Mouse (Mus musculus) hindbrain, postnatal 0 days (tissue): ENCODE measurements around the gene Gpr158. TPM values are rescaled to one million over a fixed set of nuclear protein-coding genes. Genes with fewer than 3 reads are reported as not detected.

Experiments used
- ATAC-seq: fragments of 200-750 bp; cut with Nextera tagmentation; 2 replicates; pipeline ENCODE4 v1.8.0; 2017; ENCODE audit warnings: mild to moderate bottlenecking, moderate TSS enrichment, moderate library complexity
- DNase-seq: peaks from one replicate; pipeline ENCODE4 v3.0.0-alpha.2; 2015; ENCODE audit warnings: low spot score
- H3K27ac ChIP-seq: fragments of 300-500 bp; sonication (generic); 2 replicates; pipeline ENCODE4 v1.5.1; 2014; ENCODE audit warnings: mild to moderate bottlenecking
- H3K27me3 ChIP-seq: fragments of 300-500 bp; sonication (generic); 2 replicates; pipeline ENCODE4 v1.6.1; 2014; ENCODE audit warnings: low read length, mixed read lengths; ENCODE audit not compliant: insufficient read depth
- H3K36me3 ChIP-seq: fragments of 300-500 bp; sonication (generic); 2 replicates; pipeline ENCODE4 v1.6.1; 2014; ENCODE audit warnings: low read length, mixed read lengths; ENCODE audit not compliant: insufficient read depth
- H3K4me1 ChIP-seq: fragments of 300-500 bp; sonication (generic); 2 replicates; pipeline ENCODE4 v1.6.1; 2014; ENCODE audit warnings: antibody characterized with exemption, low read length, mixed read lengths; ENCODE audit not compliant: insufficient read depth
- H3K4me2 ChIP-seq: fragments of 300-500 bp; sonication (generic); 2 replicates; pipeline ENCODE4 v1.6.1; 2014; ENCODE audit warnings: low read depth, mild to moderate bottlenecking, low read length, moderate library complexity, mixed read lengths
- H3K4me3 ChIP-seq: fragments of 300-500 bp; sonication (generic); 2 replicates; pipeline ENCODE4 v1.5.1; 2014; ENCODE audit warnings: low read length
- H3K9ac ChIP-seq: fragments of 300-500 bp; sonication (generic); replicated peaks from 2 replicates; pipeline ENCODE4 v1.6.1; 2014; ENCODE audit warnings: mild to moderate bottlenecking, low read length, moderate library complexity, mixed read lengths
- H3K9me3 ChIP-seq: fragments of 300-500 bp; sonication (generic); 2 replicates; pipeline ENCODE4 v1.6.1; 2016; ENCODE audit warnings: low read length, mixed read lengths
- CTCF ChIP-seq: IDR thresholded peaks from 2 replicates; pipeline ENCODE4 v1.5.1; 2016; ENCODE audit warnings: antibody characterized with exemption, control low read depth, low read depth
- WGBS: fragments of 180-500 bp; shearing (Covaris S2); extraction: QIAGEN DNeasy Blood & Tissue Kit; methylation state at CpG from one replicate; pipeline ENCODE4 v1.1.7; 2014; 5-methylcytosine and 5-hydroxymethylcytosine counted together
- polyA plus RNA-seq: library from polyadenylated mRNA; unstranded; fragments of >200 nt; fragmentation: Nextera tagmentation; extraction: Ambion mirVana; gene quantifications from 2 replicates; pipeline ENCODE4 v1.2.1, GENCODE M21; 2015
- total RNA-seq: library from RNA; depleted of rRNA; stranded (reverse); fragments of >200 nt; gene quantifications from 2 replicates; pipeline ENCODE4 v1.2.3, GENCODE M21; 2014

The Gpr158 gene
- total and polyA plus RNA-seq, 2 experiments from 2014 or later, result 3.6 to 22.0 TPM

DNA sequence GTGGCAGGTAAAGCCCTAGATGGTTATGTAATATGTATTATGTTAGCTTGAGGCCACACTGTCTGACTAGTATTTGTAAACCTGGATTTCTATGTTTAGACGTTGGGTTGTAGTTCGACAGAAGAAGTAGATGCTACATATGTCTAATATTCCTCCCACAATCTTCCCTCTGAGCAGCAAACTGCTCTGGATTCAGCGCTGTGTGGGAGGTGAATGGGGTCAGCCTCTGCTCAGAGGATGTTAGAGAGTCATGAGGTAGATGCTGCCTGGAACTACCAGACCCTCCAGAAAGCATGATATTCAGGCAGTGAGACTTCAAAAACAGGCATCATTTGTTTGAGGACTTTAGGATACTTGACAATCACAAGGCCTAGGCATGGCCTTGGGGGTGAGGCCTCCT, 317.4 kb downstream of the Gpr158 start:
- WGBS, result 87% methylated on average over 3 of the region's 3 CpGs
- Histone ChIP-seq H3K9ac (no peak overlapping the region), H3K27ac (no peak overlapping the region), H3K4me1 (no peaks in the 10 kb centered on the region), H3K27me3 (no peaks in the 10 kb centered on the region), H3K36me3 (no peaks in the 10 kb centered on the region), H3K4me2 (no peak overlapping the region), H3K4me3 (no peak overlapping the region), H3K9me3 (no peaks in the 10 kb centered on the region)
- DNase-seq, result no peak
- no peak for ATAC-seq
- TF ChIP-seq CTCF, result no peak

DNA sequence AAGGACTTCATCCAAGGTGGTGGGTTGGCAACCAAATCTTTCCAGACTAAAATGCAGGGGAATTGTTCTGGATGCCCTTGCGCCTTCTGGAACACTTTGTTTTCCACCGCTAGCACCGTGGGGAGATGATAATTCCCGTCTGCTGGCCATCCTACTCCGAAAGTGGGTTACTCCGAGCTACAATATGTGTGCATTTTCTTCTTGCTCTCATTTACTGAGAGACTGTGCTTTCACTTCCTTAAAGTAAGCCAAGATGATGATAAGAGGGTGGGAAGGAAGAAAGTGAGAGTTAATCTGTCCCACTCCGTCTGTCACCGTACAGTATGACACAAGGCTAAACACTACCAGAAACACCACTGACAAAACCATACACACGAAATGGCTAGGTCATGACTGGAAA, 325.8 kb downstream of the Gpr158 start:
- DNase-seq, result no peak
- H3K4me1 ChIP-seq, result no peaks in the 10 kb centered on the region
- H3K36me3 ChIP-seq, result no peaks in the 10 kb centered on the region
- ATAC-seq, result no peak
- WGBS, result 89% methylated on average over 9 of the region's 9 CpGs
- TF ChIP-seq CTCF, result no peak
- H3K27ac ChIP-seq, result no peak overlapping the region
- H3K4me3 ChIP-seq, result no peak overlapping the region
- H3K4me2 ChIP-seq, result no peak overlapping the region
- H3K9ac ChIP-seq, result no peak overlapping the region
- no peaks in the 10 kb centered on the region for H3K9me3 ChIP-seq
- no peaks in the 10 kb centered on the region for H3K27me3 ChIP-seq

DNA sequence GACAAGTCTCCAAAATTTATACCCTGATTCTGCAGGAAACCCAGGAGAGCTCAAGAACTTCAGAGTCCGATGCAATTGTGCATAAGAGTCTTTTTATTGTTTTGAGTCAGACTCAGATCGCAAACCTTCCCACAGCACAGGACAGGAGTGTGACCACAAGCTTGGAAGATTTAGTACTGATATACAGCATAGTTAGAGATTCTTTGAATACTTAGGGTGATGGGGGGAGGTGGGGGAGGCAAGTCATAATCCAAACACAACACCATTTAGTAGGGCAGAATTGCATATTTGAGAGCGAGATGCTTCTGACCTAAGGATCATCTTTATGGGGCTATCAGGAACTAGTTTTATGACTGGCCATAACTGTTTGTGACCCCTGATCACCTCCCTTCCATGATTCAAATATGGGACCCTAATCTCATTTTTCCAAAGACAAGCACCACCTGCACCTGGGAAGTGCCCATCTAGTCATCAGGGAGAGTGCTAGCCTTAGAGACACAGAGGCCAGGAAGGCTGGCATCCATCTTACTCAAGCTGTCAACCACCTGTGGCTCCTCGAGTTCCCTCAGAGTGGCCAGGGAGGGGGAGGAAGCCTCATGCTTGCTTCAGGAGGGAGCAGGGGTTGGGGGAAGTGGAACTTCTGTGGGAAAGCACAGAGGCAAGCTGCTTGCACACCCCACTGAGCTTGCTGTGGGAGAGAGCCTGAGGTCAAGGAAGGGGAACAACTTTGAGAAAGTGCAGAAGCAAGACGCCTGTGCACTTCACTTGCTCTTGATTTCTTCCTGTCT, 326.7 kb downstream of the Gpr158 start:
- TF ChIP-seq CTCF, result no peak
- H3K4me2 ChIP-seq, result no peak overlapping the region
- no peaks in the 10 kb centered on the region for H3K4me1 ChIP-seq
- DNase-seq (no peak), ATAC-seq (no peak)
- no peaks in the 10 kb centered on the region for H3K27me3 ChIP-seq
- H3K9me3 ChIP-seq, result no peaks in the 10 kb centered on the region
- H3K9ac ChIP-seq, result no peak overlapping the region
- no peaks in the 10 kb centered on the region for H3K36me3 ChIP-seq
- WGBS, result 72% methylated on average over 5 of the region's 5 CpGs
- no peak overlapping the region for H3K4me3 ChIP-seq
- no peak overlapping the region for H3K27ac ChIP-seq

DNA sequence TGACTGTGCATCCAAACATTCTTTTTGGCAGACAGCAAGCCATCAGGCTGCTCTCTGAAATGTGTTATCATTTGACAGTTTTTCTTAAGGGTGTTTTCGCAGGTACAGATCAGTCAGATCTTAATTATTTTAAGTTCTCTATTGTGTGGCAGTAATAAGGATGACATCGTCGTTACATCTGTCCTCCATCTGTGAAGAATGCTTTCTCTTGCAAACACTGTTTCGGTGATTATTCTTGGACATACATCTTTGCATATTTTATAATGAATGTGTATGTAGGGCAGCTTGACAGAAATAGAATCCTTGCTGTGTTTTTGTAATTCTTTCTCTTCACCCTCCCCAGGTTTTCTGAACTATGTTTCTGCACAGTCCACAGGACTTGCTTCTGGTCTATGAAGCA, 360.7 kb downstream of the Gpr158 start:
- Histone ChIP-seq H3K36me3 (no peaks in the 10 kb centered on the region), H3K4me1 (no peaks in the 10 kb centered on the region), H3K9ac (no peak overlapping the region), H3K4me2 (no peak overlapping the region), H3K27me3 (no peaks in the 10 kb centered on the region), H3K4me3 (no peak overlapping the region), H3K27ac (no peak overlapping the region), H3K9me3 (no peaks in the 10 kb centered on the region)
- ATAC-seq, result no peak
- no peak for TF ChIP-seq CTCF
- no peak for DNase-seq
- WGBS, result 82% methylated on average over 4 of the region's 4 CpGs

DNA sequence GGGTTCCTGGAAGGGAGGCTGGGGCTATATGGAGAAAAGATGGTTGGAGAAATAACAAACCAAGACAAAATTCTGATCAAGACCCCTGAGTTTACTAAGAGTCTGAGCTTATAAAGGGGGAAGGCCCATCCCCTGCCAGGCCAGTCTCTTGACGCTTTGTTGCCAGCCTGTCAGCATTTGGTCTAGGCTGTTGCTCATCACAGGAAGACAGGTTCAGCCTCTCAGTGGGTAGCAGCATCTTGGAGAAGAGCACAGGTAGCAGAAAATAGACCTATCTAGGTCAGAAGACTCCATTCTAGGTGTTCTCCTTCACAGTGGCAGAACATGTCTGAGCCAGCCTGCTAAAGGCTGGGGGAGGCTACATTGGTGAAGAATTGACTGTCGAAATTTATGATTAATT, 416.4 kb downstream of the Gpr158 start:
- DNase-seq (no peak), ATAC-seq (no peak)
- Histone ChIP-seq H3K36me3 (no peaks in the 10 kb centered on the region), H3K4me1 (no peaks in the 10 kb centered on the region), H3K27me3 (no peaks in the 10 kb centered on the region), H3K27ac (no peak overlapping the region), H3K4me3 (no peak overlapping the region), H3K4me2 (no peak overlapping the region), H3K9ac (no peak overlapping the region), H3K9me3 (no peaks in the 10 kb centered on the region)
- 85% methylated on average over 2 of the region's 2 CpGs for WGBS
- TF ChIP-seq CTCF, result no peak

DNA sequence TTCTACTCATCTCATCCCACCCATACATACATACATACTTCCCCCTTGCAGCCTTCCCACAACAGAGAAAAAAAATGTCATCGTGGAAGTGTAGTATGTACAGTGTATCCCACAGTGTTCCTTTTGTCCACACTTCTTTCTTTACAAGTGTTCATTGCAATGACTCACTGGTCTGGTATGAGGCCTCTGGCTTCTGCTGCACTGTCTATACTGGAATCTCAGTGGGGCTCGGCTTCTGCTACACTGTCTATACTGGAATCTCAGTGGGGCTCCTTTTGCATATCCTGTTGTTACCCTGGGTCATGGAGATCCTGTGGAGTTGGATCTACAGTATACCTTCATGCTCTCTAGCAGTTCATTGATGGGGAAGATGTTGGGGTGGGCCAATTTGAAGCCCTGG, 425.8 kb downstream of the Gpr158 start:
- Histone ChIP-seq H3K36me3 (no peaks in the 10 kb centered on the region), H3K9me3 (no peaks in the 10 kb centered on the region), H3K4me1 (no peaks in the 10 kb centered on the region), H3K4me2 (no peak overlapping the region), H3K4me3 (no peak overlapping the region), H3K27ac (no peak overlapping the region), H3K27me3 (no peaks in the 10 kb centered on the region), H3K9ac (no peak overlapping the region)
- TF ChIP-seq CTCF, result no peak
- ATAC-seq (no peak), DNase-seq (no peak)
- WGBS, result 57% methylated on average over 2 of the region's 2 CpGs

DNA sequence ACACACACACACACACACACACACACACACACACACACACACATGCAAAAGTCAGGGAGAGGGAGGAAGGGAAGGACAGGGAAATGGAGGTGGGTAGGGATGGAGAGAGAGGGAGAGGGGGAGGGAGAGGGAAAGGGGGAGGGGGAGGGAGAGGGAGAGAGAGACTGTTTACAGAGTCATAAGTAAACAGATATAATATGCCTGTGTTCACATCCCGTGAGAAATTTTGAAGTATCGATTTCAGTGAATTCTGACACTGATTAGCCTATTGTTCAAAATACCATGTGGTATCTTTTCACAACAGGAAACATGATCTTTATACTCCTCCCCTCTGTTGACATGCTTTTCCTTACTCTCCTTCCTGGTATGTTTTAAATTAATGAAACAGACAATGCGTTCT, 432.3 kb downstream of the Gpr158 start:
- no peak overlapping the region for H3K4me2 ChIP-seq
- 67% methylated on average over 3 of the region's 3 CpGs for WGBS

More for the DNA sequence above, 432.3 kb downstream of the Gpr158 start:
- no peak for DNase-seq
- H3K27ac ChIP-seq, result no peak overlapping the region
- H3K4me3 ChIP-seq, result no peak overlapping the region
- no peaks in the 10 kb centered on the region for H3K4me1 ChIP-seq
- no peaks in the 10 kb centered on the region for H3K9me3 ChIP-seq
- no peak; the same call in 1 of the 2 replicates for ATAC-seq
- H3K27me3 ChIP-seq, result no peaks in the 10 kb centered on the region
- TF ChIP-seq CTCF, result no peak
- no peak overlapping the region for H3K9ac ChIP-seq
- no peaks in the 10 kb centered on the region for H3K36me3 ChIP-seq
